Mouse (Mus musculus) liver, adult 2 months (tissue): ENCODE results near the gene Sdf2l1. TPM values are rescaled to one million over a fixed set of nuclear protein-coding genes. Genes with fewer than 3 reads are reported as not detected.

Experiments used
- DNase-seq: peaks from one replicate; pipeline ENCODE4 v3.0.0-alpha.2; 2011; ENCODE audit warnings: low read depth, low spot score; ENCODE audit errors: extremely low read depth
- H3K27ac ChIP-seq: fragments of 200-500 bp; replicated peaks from 2 replicates; pipeline ENCODE4 v1.5.1; 2012; ENCODE audit warnings: low read depth, mild to moderate bottlenecking, control low read depth, inconsistent platforms, low read length; ENCODE audit not compliant: insufficient read depth
- H3K27me3 ChIP-seq: fragments of 200-500 bp; 2 replicates; pipeline ENCODE4 v1.6.1; 2012; ENCODE audit warnings: mild to moderate bottlenecking, moderate library complexity, low read length, inconsistent platforms; ENCODE audit not compliant: control insufficient read depth, insufficient read depth
- H3K36me3 ChIP-seq: fragments of 200-500 bp; 2 replicates; pipeline ENCODE4 v1.6.1; 2012; ENCODE audit warnings: low read length, inconsistent platforms; ENCODE audit not compliant: control insufficient read depth, insufficient read depth
- H3K4me1 ChIP-seq: fragments of 200-500 bp; 2 replicates; pipeline ENCODE4 v1.6.1; 2011; ENCODE audit warnings: low read length; ENCODE audit not compliant: control insufficient read depth, insufficient read depth
- H3K4me3 ChIP-seq: fragments of 200-500 bp; 2 replicates; pipeline ENCODE4 v1.5.1; 2011; ENCODE audit warnings: low read depth, mild to moderate bottlenecking, control low read depth, low read length, moderate library complexity; ENCODE audit not compliant: insufficient read depth
- H3K79me2 ChIP-seq: fragments of 200-500 bp; 2 replicates; pipeline ENCODE4 v1.6.1; 2012; ENCODE audit warnings: inconsistent platforms, mild to moderate bottlenecking, low read length, moderate library complexity; ENCODE audit not compliant: control insufficient read depth, insufficient read depth
- H3K9ac ChIP-seq: fragments of 200-500 bp; 2 replicates; pipeline ENCODE4 v1.6.1; 2012; ENCODE audit warnings: low read depth, mild to moderate bottlenecking, control low read depth, inconsistent platforms, low read length
- CTCF ChIP-seq: fragments of 200-500 bp; IDR thresholded peaks from 2 replicates; pipeline ENCODE4 v1.5.1; 2011; ENCODE audit warnings: low read depth, low read length, control low read depth
- POLR2A ChIP-seq: fragments of 200-500 bp; IDR thresholded peaks from 2 replicates; pipeline ENCODE4 v1.6.1; 2011; ENCODE audit warnings: low read length, control low read depth; ENCODE audit not compliant: insufficient read depth; ENCODE audit errors: extremely low read depth
- WGBS: fragments of 180-500 bp; shearing (Covaris S2); methylation state at CpG from one replicate; pipeline ENCODE4 v1.1.7; 2018; 5-methylcytosine and 5-hydroxymethylcytosine counted together
- polyA plus RNA-seq: library from polyadenylated mRNA; depleted of rRNA; stranded (reverse); fragments of >200 nt; gene quantifications from 2 replicates; pipeline ENCODE4 v1.2.3, GENCODE M21; 2012; rRNA removed
- total RNA-seq: library from RNA; depleted of rRNA; stranded (reverse); fragments of >200 nt; gene quantifications from 2 replicates; pipeline ENCODE4 v1.2.3, GENCODE M21; 2014; rRNA removed

Gene Sdf2l1
- total RNA-seq (50.5 and 71.5 TPM in 2 replicates), polyA plus RNA-seq (70.0 and 72.3 TPM in 2 replicates)

DNA sequence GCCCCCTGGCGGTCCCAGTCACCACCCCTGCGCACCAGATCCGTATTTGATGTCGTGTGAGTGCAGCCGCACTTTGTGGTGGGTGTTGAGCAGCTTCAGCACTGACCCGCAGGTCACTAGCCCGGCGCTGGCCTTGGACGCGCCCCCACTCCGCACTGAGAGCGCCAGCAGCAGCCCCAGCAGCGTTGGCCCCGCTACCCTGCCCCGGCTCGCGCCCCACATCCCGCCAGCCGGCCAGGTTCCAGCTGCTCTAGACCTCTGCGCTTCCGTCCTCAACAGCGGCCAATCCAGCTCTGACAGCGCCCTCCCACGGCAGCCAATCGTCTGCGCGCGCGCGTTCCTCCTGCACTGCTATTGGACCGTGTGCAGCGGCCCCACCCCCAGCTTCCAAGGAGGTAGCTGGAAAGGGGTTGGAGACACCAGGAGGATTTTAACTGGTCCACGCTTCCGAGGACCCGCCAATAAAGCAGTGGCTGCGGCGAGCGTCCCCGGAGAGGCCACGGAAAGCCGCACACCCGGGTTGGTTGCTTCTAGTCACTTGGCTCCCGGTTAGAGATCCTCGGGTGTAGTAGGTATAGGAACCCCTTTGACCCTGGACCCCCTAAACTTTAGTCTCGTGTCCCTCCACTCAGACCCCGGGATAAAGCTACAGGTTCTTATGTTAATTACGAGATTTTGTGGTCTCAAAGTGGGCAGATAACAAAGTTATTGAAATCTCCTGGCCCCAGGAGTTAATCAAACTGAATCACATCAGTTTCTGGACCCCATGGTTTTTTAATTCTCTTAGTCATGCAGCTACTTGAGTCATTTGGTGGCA, at the start of gene Sdf2l1:
Sdf2l1 (minus strand) TSS at position 295 of the 817 bp plus-strand sequence.
- WGBS: under 1% methylated on average over 47 of the region's 47 CpGs
- Histone ChIP-seq H3K4me3 (peak within 1 kb of the TSS; percentile 86), H3K36me3 (no peaks in the 10 kb centered on the region)

DNA sequence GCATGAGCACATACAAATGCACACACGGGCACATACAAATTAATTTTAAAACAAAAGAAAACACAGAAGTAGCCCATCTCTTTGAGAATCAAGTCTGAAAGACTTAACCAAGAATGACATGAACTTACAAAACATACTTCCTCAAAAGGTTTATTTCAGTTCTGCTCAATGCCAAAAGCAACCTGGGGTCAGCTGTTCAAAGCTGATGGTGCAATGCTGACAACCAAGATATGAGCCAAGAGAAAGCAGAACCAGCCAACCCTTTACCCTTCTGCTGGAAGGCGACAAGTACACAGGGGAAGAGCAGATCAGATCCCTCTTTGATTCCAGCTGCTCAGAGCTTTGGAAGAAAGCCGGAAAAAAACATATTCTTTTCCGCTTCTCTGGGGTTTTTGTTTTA, 49.2 kb upstream of the Sdf2l1 start:
- WGBS: 25% methylated on average over 4 of the region's 4 CpGs
- H3K27ac ChIP-seq: peak overlapping the region; percentile 48; the same call in 1 of the 2 replicates

More for the DNA sequence above, at the start of gene Sdf2l1:
- Histone ChIP-seq H3K27me3 (no peaks in the 10 kb centered on the region), H3K79me2 (no peaks in the 10 kb centered on the region), H3K9ac (peak within 1 kb of the TSS; percentile 78), H3K4me1 (peaks cover 11% of the 10 kb centered on the region), H3K27ac (no peak within 1 kb of the TSS; the same call in 1 of the 2 replicates)
- DNase-seq: peak; percentile 86
- peak; percentile 33; the same call in 1 of the 2 replicates for TF ChIP-seq POLR2A
- TF ChIP-seq CTCF: no peak

DNA sequence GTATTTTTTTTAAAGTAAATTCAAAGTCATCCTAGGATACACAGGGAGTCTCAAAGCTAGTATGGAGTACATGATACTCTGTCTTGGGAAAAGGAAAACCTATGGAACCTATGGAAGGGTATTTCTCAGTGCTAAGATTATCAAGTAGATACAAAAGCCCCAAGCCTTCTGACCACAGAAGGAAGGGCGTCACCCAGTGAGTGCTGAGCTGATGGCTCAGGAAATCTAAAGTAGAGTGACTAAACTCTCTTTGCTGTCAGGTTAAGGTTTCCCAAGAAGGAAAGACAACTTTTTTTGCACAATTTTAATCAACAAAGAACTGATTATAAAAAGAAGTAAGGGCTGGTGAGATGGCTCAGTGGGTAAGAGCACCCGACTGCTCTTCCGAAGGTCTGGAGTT, 47.5 kb upstream of the Sdf2l1 start:
- Histone ChIP-seq H3K27me3 (no peaks in the 10 kb centered on the region), H3K36me3 (peaks cover 11% of the 10 kb centered on the region; the same call in 1 of the 2 replicates), H3K4me1 (peaks cover 21% of the 10 kb centered on the region; the same call in 1 of the 2 replicates), H3K4me3 (no peak overlapping the region), H3K27ac (no peak overlapping the region), H3K79me2 (peaks cover 34% of the 10 kb centered on the region; the same call in 1 of the 2 replicates), H3K9ac (no peak overlapping the region)
- DNase-seq: no peak
- WGBS: 92% methylated on average over 3 of the region's 3 CpGs
- TF ChIP-seq CTCF (no peak), POLR2A (no peak)

More for the DNA sequence above, 49.2 kb upstream of the Sdf2l1 start:
- Histone ChIP-seq H3K79me2 (peaks cover 32% of the 10 kb centered on the region; the same call in 1 of the 2 replicates), H3K4me1 (peaks cover 18% of the 10 kb centered on the region; the same call in 1 of the 2 replicates), H3K36me3 (peaks cover 3% of the 10 kb centered on the region; the same call in 1 of the 2 replicates), H3K4me3 (no peak overlapping the region), H3K9ac (no peak overlapping the region), H3K27me3 (no peaks in the 10 kb centered on the region)
- DNase-seq: peak; percentile 95
- TF ChIP-seq CTCF: no peak

DNA sequence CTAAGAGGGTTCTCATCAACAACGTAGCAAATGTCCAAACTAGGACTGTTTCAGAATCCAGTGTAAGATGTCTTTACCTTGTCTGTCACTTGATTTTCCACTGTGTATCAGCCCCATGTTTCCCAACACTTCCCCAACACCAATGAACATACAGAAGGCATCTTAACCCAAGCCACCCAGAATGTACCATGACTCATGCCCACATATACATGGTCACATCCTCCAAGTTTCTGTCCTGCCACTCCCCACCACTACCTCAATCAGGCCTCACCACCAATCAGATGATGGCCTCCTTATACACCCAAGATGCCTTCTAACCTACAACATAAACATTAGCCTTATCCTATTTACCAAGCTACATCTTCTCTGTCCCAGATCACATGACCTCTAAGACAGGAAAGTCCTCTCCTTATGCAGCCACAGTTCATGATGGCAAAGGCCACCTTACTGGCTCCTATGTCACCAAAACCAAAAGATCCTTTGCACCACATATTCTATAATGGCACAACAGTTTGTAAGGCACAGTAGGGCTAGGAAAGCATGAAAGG, 45.5 kb upstream of the Sdf2l1 start:
- DNase-seq: no peak
- Histone ChIP-seq H3K79me2 (peaks cover 36% of the 10 kb centered on the region; the same call in 1 of the 2 replicates), H3K27ac (no peak overlapping the region), H3K4me1 (peaks cover 21% of the 10 kb centered on the region; the same call in 1 of the 2 replicates), H3K27me3 (no peaks in the 10 kb centered on the region), H3K36me3 (peaks cover 25% of the 10 kb centered on the region), H3K9ac (no peak overlapping the region), H3K4me3 (no peak overlapping the region)
- TF ChIP-seq CTCF (no peak), POLR2A (no peak)
- 100% methylated on average over 1 of the region's 1 CpGs for WGBS

DNA sequence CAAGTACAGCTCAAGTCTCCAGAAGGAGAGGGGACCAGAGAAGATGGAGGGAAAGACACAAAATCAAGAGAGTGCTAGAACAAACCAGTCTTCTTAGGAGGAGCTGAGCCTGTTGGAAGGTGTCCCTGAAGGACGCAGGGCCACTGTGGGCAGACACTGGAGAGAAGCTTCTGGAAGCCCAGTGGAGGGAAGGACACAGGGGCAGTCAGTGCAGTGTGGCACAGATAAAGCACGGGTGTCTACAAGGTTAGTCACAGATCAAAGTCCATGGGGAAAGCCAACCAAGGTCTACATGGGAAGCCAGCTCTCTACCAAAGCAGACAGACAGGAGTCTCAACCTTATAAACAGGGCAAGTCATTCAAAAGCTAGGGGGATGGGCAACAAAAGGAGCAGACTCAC, 43.6 kb upstream of the Sdf2l1 start:
- Histone ChIP-seq H3K79me2 (peaks cover 39% of the 10 kb centered on the region; the same call in 1 of the 2 replicates), H3K4me3 (no peak overlapping the region), H3K27me3 (no peaks in the 10 kb centered on the region), H3K9ac (no peak overlapping the region), H3K27ac (no peak overlapping the region), H3K4me1 (peaks cover 10% of the 10 kb centered on the region; the same call in 1 of the 2 replicates), H3K36me3 (peaks cover 37% of the 10 kb centered on the region)
- no peak for TF ChIP-seq POLR2A
- TF ChIP-seq CTCF: no peak
- WGBS: 42% methylated on average over 2 of the region's 2 CpGs
- peak; percentile 67 for DNase-seq
